Mouse (Mus musculus) thymus, adult 2 months (tissue): ENCODE measurements around the gene Col11a1.

Experiments
- CTCF ChIP-seq: fragments of 200-500 bp; IDR thresholded peaks from 2 replicates; pipeline ENCODE4 v1.5.1; 2012; ENCODE audit warnings: mild to moderate bottlenecking, control low read depth, low read length, moderate library complexity, borderline replicate concordance; ENCODE audit not compliant: control insufficient read depth, poor library complexity, insufficient read depth; ENCODE audit errors: extremely low read depth
- POLR2A ChIP-seq: fragments of 200-500 bp; IDR thresholded peaks from 2 replicates; pipeline ENCODE4 v1.6.1; 2012; ENCODE audit warnings: mild to moderate bottlenecking, low read length, control low read depth, moderate library complexity; ENCODE audit not compliant: control insufficient read depth, poor library complexity, insufficient read depth; ENCODE audit errors: extremely low read depth

DNA sequence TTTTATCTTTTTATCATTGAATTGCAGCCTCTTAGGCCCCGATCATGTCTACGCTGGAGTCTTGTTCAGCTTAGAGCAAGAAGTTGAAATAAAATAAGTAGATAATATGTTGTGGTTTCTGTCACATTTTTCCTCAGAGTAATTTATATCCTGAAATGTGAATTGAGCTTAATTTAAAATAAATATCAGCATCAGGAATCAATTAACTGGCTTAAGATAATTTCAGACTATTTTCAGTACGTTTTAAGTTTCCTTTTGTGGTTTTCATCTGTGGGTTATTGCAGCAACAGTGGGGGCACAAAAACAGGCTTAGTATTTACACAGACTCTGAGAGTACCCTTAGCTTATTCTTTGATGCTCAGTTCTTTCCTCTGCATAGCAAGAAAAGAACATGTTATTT is 23.2 kb downstream of the Col11a1 start:
- TF ChIP-seq CTCF (no peak), POLR2A (no peak)
